Mouse (Mus musculus): ENCODE measurements around the gene Proca1.

GRCm38 (mm10) chr11:78172034-78172747, 21.0 kb upstream of the Proca1 start:
- TF ChIP-seq TAL1 (IDR thresholded peaks at IDR 0.05; ENCODE audit: low read length) (no peak), GATA1 (IDR thresholded peaks at IDR 0.05; ENCODE audit: low read length) (no peak)

Measured in erythroblast, embryonic 14.5 days (primary cell).